Mouse (Mus musculus) hindbrain, postnatal 0 days (tissue): Measurements from ENCODE around the gene Ano2. TPM values are rescaled to one million over a fixed set of nuclear protein-coding genes. Genes with fewer than 3 reads are reported as not detected.
A peak's percentile ranks its signal among the peaks of the same experiment; 100 is the strongest.

Experiments used
- ATAC-seq: fragments of 200-750 bp; cut with Nextera tagmentation; 2 replicates; pipeline ENCODE4 v1.8.0; 2017; ENCODE audit warnings: mild to moderate bottlenecking, moderate TSS enrichment, moderate library complexity
- DNase-seq: peaks from one replicate; pipeline ENCODE4 v3.0.0-alpha.2; 2015; ENCODE audit warnings: low spot score
- H3K27ac ChIP-seq: fragments of 300-500 bp; sonication (generic); 2 replicates; pipeline ENCODE4 v1.5.1; 2014; ENCODE audit warnings: mild to moderate bottlenecking
- H3K27me3 ChIP-seq: fragments of 300-500 bp; sonication (generic); 2 replicates; pipeline ENCODE4 v1.6.1; 2014; ENCODE audit warnings: low read length, mixed read lengths; ENCODE audit not compliant: insufficient read depth
- H3K36me3 ChIP-seq: fragments of 300-500 bp; sonication (generic); 2 replicates; pipeline ENCODE4 v1.6.1; 2014; ENCODE audit warnings: low read length, mixed read lengths; ENCODE audit not compliant: insufficient read depth
- H3K4me1 ChIP-seq: fragments of 300-500 bp; sonication (generic); 2 replicates; pipeline ENCODE4 v1.6.1; 2014; ENCODE audit warnings: antibody characterized with exemption, low read length, mixed read lengths; ENCODE audit not compliant: insufficient read depth
- H3K4me2 ChIP-seq: fragments of 300-500 bp; sonication (generic); 2 replicates; pipeline ENCODE4 v1.6.1; 2014; ENCODE audit warnings: low read depth, mild to moderate bottlenecking, low read length, moderate library complexity, mixed read lengths
- H3K4me3 ChIP-seq: fragments of 300-500 bp; sonication (generic); 2 replicates; pipeline ENCODE4 v1.5.1; 2014; ENCODE audit warnings: low read length
- H3K9ac ChIP-seq: fragments of 300-500 bp; sonication (generic); replicated peaks from 2 replicates; pipeline ENCODE4 v1.6.1; 2014; ENCODE audit warnings: mild to moderate bottlenecking, low read length, moderate library complexity, mixed read lengths
- H3K9me3 ChIP-seq: fragments of 300-500 bp; sonication (generic); 2 replicates; pipeline ENCODE4 v1.6.1; 2016; ENCODE audit warnings: low read length, mixed read lengths
- CTCF ChIP-seq: IDR thresholded peaks from 2 replicates; pipeline ENCODE4 v1.5.1; 2016; ENCODE audit warnings: antibody characterized with exemption, control low read depth, low read depth
- WGBS: fragments of 180-500 bp; shearing (Covaris S2); extraction: QIAGEN DNeasy Blood & Tissue Kit; methylation state at CpG from one replicate; pipeline ENCODE4 v1.1.7; 2014; 5-methylcytosine and 5-hydroxymethylcytosine counted together
- polyA plus RNA-seq: library from polyadenylated mRNA; unstranded; fragments of >200 nt; fragmentation: Nextera tagmentation; extraction: Ambion mirVana; gene quantifications from 2 replicates; pipeline ENCODE4 v1.2.1, GENCODE M21; 2015
- total RNA-seq: library from RNA; depleted of rRNA; stranded (reverse); fragments of >200 nt; gene quantifications from 2 replicates; pipeline ENCODE4 v1.2.3, GENCODE M21; 2014

Gene Ano2
- total and polyA plus RNA-seq, 2 experiments from 2014 or later = 1.1 to 5.1 TPM

- TF ChIP-seq CTCF = no peak
- WGBS = 88% methylated on average over 7 of the region's 7 CpGs
- Histone ChIP-seq H3K27ac (no peak overlapping the region), H3K9ac (no peak overlapping the region), H3K4me2 (no peak overlapping the region), H3K36me3 (no peaks in the 10 kb centered on the region), H3K4me1 (no peaks in the 10 kb centered on the region), H3K27me3 (no peaks in the 10 kb centered on the region), H3K4me3 (no peak overlapping the region), H3K9me3 (no peaks in the 10 kb centered on the region)
- ATAC-seq (no peak), DNase-seq (no peak)
Observed at GRCm38 (mm10) chr6:125931926-125932325, 241.7 kb downstream of the Ano2 start.

GRCm38 (mm10) chr6:125954965-125955364, 264.7 kb downstream of the Ano2 start:
- 22% methylated on average over 3 of the region's 3 CpGs for WGBS
- DNase-seq (peak; percentile 74), ATAC-seq (peak; percentile 62; the same call in 1 of the 2 replicates)
- Histone ChIP-seq H3K27ac (no peak overlapping the region), H3K9me3 (no peaks in the 10 kb centered on the region), H3K36me3 (no peaks in the 10 kb centered on the region), H3K4me3 (no peak overlapping the region), H3K4me1 (no peaks in the 10 kb centered on the region), H3K27me3 (no peaks in the 10 kb centered on the region), H3K4me2 (no peak overlapping the region), H3K9ac (no peak overlapping the region)
- peak; percentile 82 for TF ChIP-seq CTCF

GRCm38 (mm10) chr6:125973551-125973950, 283.3 kb downstream of the Ano2 start:
- Histone ChIP-seq H3K9me3 (no peaks in the 10 kb centered on the region), H3K4me1 (no peaks in the 10 kb centered on the region), H3K4me3 (no peak overlapping the region), H3K27me3 (no peaks in the 10 kb centered on the region), H3K27ac (no peak overlapping the region), H3K36me3 (no peaks in the 10 kb centered on the region), H3K4me2 (no peak overlapping the region), H3K9ac (no peak overlapping the region)
- TF ChIP-seq CTCF = no peak
- ATAC-seq = no peak
- DNase-seq = no peak

- H3K9me3 ChIP-seq = no peaks in the 10 kb centered on the region
- no peak for TF ChIP-seq CTCF
- H3K27me3 ChIP-seq = no peaks in the 10 kb centered on the region
- ATAC-seq (no peak), DNase-seq (no peak)
- H3K27ac ChIP-seq = no peak overlapping the region
- no peaks in the 10 kb centered on the region for H3K36me3 ChIP-seq
- no peak overlapping the region for H3K4me2 ChIP-seq
- no peak overlapping the region for H3K4me3 ChIP-seq
- WGBS = 67% methylated on average over 15 of the region's 15 CpGs
- H3K4me1 ChIP-seq = no peaks in the 10 kb centered on the region
- H3K9ac ChIP-seq = no peak overlapping the region
Observed at GRCm38 (mm10) chr6:125975788-125976465, 285.7 kb downstream of the Ano2 start.

- H3K9ac ChIP-seq = no peak overlapping the region
- no peaks in the 10 kb centered on the region for H3K4me1 ChIP-seq
- H3K36me3 ChIP-seq = no peaks in the 10 kb centered on the region
- H3K9me3 ChIP-seq = no peaks in the 10 kb centered on the region
- ATAC-seq = no peak
- H3K4me3 ChIP-seq = no peak overlapping the region
- WGBS = 94% methylated on average over 5 of the region's 5 CpGs
- DNase-seq = no peak
- TF ChIP-seq CTCF = no peak
- no peak overlapping the region for H3K4me2 ChIP-seq
- H3K27ac ChIP-seq = no peak overlapping the region
- no peaks in the 10 kb centered on the region for H3K27me3 ChIP-seq
Observed at GRCm38 (mm10) chr6:125979601-125980000, 289.4 kb downstream of the Ano2 start.

- no peaks in the 10 kb centered on the region for H3K4me1 ChIP-seq
- no peak for ATAC-seq
- no peak for DNase-seq
- H3K36me3 ChIP-seq = no peaks in the 10 kb centered on the region
- no peak overlapping the region for H3K27ac ChIP-seq
- 90% methylated on average over 4 of the region's 4 CpGs for WGBS
- TF ChIP-seq CTCF = no peak
- no peak overlapping the region for H3K4me2 ChIP-seq
- H3K9me3 ChIP-seq = no peaks in the 10 kb centered on the region
- H3K4me3 ChIP-seq = no peak overlapping the region
- no peaks in the 10 kb centered on the region for H3K27me3 ChIP-seq
- no peak overlapping the region for H3K9ac ChIP-seq
Observed at GRCm38 (mm10) chr6:125984050-125984449, 293.8 kb downstream of the Ano2 start.

GRCm38 (mm10) chr6:125992731-125993130, 302.5 kb downstream of the Ano2 start:
- DNase-seq = no peak
- Histone ChIP-seq H3K9ac (no peak overlapping the region), H3K4me1 (no peaks in the 10 kb centered on the region), H3K4me2 (no peak overlapping the region), H3K9me3 (no peaks in the 10 kb centered on the region), H3K36me3 (no peaks in the 10 kb centered on the region), H3K4me3 (no peak overlapping the region), H3K27ac (no peak overlapping the region), H3K27me3 (no peaks in the 10 kb centered on the region)
- 51% methylated on average over 6 of the region's 6 CpGs for WGBS
- ATAC-seq = no peak
- no peak for TF ChIP-seq CTCF
